Mouse (Mus musculus) olfactory bulb, adult 2 months (tissue): ENCODE measurements around the gene Slc28a3.

Experiments
- CTCF ChIP-seq: fragments of 200-500 bp; IDR thresholded peaks from 2 replicates; pipeline ENCODE4 v1.5.1; 2012; ENCODE audit warnings: low read depth, mild to moderate bottlenecking, low read length, moderate library complexity; ENCODE audit not compliant: insufficient read depth
- POLR2A ChIP-seq: fragments of 200-500 bp; IDR thresholded peaks from 2 replicates; pipeline ENCODE4 v1.6.1; 2012; ENCODE audit warnings: mild to moderate bottlenecking, low read depth, low read length, moderate library complexity; ENCODE audit not compliant: insufficient read depth

GRCm38 (mm10) chr13:58523011-58523760, 87.5 kb downstream of the Slc28a3 start:
- TF ChIP-seq POLR2A: no peak
- TF ChIP-seq CTCF: no peak
